Mouse (Mus musculus): ENCODE results near the gene Rmnd5a.

GRCm38 (mm10) chr6:71487966-71488365 is 47.5 kb upstream of the Rmnd5a start:
- TF ChIP-seq CTCF (conservative IDR thresholded peaks at IDR 0.05; ENCODE audit: low read length), result no peak
- no peak for TF ChIP-seq POU5F1 (IDR thresholded peaks at IDR 0.05; ENCODE audit: borderline replicate concordance, low read length)

Data from E14TG2a.4 (cell line).